ENCODE assay signal across 13 mouse cellular contexts in genomic region chr4:154952461-154953241, GRCm38 (mm10). TPM values are rescaled to one million over a fixed set of nuclear protein-coding genes. Genes with fewer than 3 reads are reported as not detected.
DNase-seq lines count a peak whose midpoint lies in the region; ATAC-seq lines count a peak whose summit lies in the region.
"Had no signal": no experiment of that assay in that cellular context is flagged by ENCODE, and none has a peak within 500 bp of the region (broad histone marks: within the 10 kb centered on the region; RNA-seq: fewer than 3 reads in every experiment).

No protein-coding gene starts in this region.

- ATAC-seq in embryonic facial prominence, embryonic 13.5 days (ENCODE audit: insufficient number of reproducible peaks, insufficient read depth, low FRiP score, low TSS enrichment, low read depth), result no peak
- peak; percentile 49; the same call in 1 of the 2 replicates for ATAC-seq in hindbrain, embryonic 16.5 days
- peak; percentile 71 for ATAC-seq in neural tube, embryonic 11.5 days (ENCODE audit: insufficient read depth, low FRiP score, low TSS enrichment)

- peaks cover 26% of the 10 kb centered on the region for H3K4me1 ChIP-seq in embryonic facial prominence, embryonic 13.5 days
- peaks cover 9% of the 10 kb centered on the region for H3K4me1 ChIP-seq in hindbrain, embryonic 16.5 days (ENCODE audit: control insufficient read depth, insufficient read depth, low read depth, low read length)
- H3K4me1 ChIP-seq in neural tube, embryonic 11.5 days (ENCODE audit: control insufficient read depth, insufficient read depth, low read length), result peaks cover 38% of the 10 kb centered on the region

- no peak overlapping the region for H3K4me3 ChIP-seq in embryonic facial prominence, embryonic 13.5 days
- no peak overlapping the region; the same call in 1 of the 2 replicates for H3K4me3 ChIP-seq in hindbrain, embryonic 16.5 days (ENCODE audit: low read length)
- H3K4me3 ChIP-seq in neural tube, embryonic 11.5 days (ENCODE audit: low read depth, low read length), result no peak overlapping the region
- H3K4me3 ChIP-seq: erythroblast, embryonic 14.5 days; heart, adult 2 months had no signal

- peak overlapping the region; percentile 26; the same call in 1 of the 2 replicates for H3K4me2 ChIP-seq in embryonic facial prominence, embryonic 13.5 days
- peak overlapping the region; percentile 28 for H3K4me2 ChIP-seq in hindbrain, embryonic 16.5 days (ENCODE audit: low read length)
- peak overlapping the region; percentile 25; the same call in 1 of the 2 replicates for H3K4me2 ChIP-seq in neural tube, embryonic 11.5 days (ENCODE audit: low read depth)

- H3K27me3 ChIP-seq in embryonic facial prominence, embryonic 13.5 days, result peaks cover 91% of the 10 kb centered on the region
- H3K27me3 ChIP-seq in hindbrain, embryonic 16.5 days (replicated peaks; ENCODE audit: control insufficient read depth, insufficient read depth, low read length), result peaks cover 5% of the 10 kb centered on the region; the same call in 1 of the 2 replicates
- peaks cover 3% of the 10 kb centered on the region; the same call in 1 of the 2 replicates for H3K27me3 ChIP-seq in neural tube, embryonic 11.5 days (ENCODE audit: control insufficient read depth, insufficient read depth, low read length)

- no peaks in the 10 kb centered on the region for H3K9me3 ChIP-seq in embryonic facial prominence, embryonic 13.5 days
- H3K9me3 ChIP-seq in hindbrain, embryonic 16.5 days (ENCODE audit: control insufficient read depth, low read length), result no peaks in the 10 kb centered on the region
- H3K9me3 ChIP-seq in neural tube, embryonic 11.5 days (ENCODE audit: control insufficient read depth, low read length), result no peaks in the 10 kb centered on the region

- no peak overlapping the region for H3K27ac ChIP-seq in embryonic facial prominence, embryonic 13.5 days
- no peak overlapping the region; the same call in 1 of the 2 replicates for H3K27ac ChIP-seq in hindbrain, embryonic 16.5 days (ENCODE audit: low read depth, low read length)
- H3K27ac ChIP-seq in neural tube, embryonic 11.5 days (ENCODE audit: low read depth, low read length), result peak overlapping the region; percentile 23; the same call in 1 of the 2 replicates
- H3K27ac ChIP-seq: heart, adult 2 months; macrophage had no signal

- 2% methylated on average over 26 of the region's 26 CpGs for WGBS in embryonic facial prominence, embryonic 13.5 days
- WGBS in hindbrain, embryonic 16.5 days, result under 1% methylated on average over 26 of the region's 26 CpGs
- under 1% methylated on average over 26 of the region's 26 CpGs for WGBS in neural tube, embryonic 11.5 days

- no peaks in the 10 kb centered on the region for H3K36me3 ChIP-seq in embryonic facial prominence, embryonic 13.5 days
- no peaks in the 10 kb centered on the region for H3K36me3 ChIP-seq in hindbrain, embryonic 16.5 days (ENCODE audit: control insufficient read depth, insufficient read depth, low read length)
- H3K36me3 ChIP-seq in neural tube, embryonic 11.5 days (ENCODE audit: control insufficient read depth, insufficient read depth, low read length), result no peaks in the 10 kb centered on the region

- peak; percentile 65 to 73 for DNase-seq in cerebellum, postnatal 10 days
- no peak for DNase-seq in cerebellum, adult 18-20 months
- peak; percentile 82 for DNase-seq in neural tube, embryonic 11.5 days (ENCODE audit: low spot score)
- DNase-seq in urinary bladder, postnatal 14 days (ENCODE audit: low spot score), result no peak
- DNase-seq in adrenal gland, postnatal 10 days, result no peak
- no peak for DNase-seq in ovary, postnatal 10 days (ENCODE audit: low spot score)
- DNase-seq: kidney, adult 9 months had no signal

- H3K9ac ChIP-seq in embryonic facial prominence, embryonic 13.5 days, result 0 out of 2 replicates have a peak overlapping the region, but pooled peaks have one; percentile 7
- no peak overlapping the region for H3K9ac ChIP-seq in hindbrain, embryonic 16.5 days (ENCODE audit: low read depth, low read length)
- no peak overlapping the region for H3K9ac ChIP-seq in neural tube, embryonic 11.5 days (ENCODE audit: low read length)

RNA-seq across cellular contexts. Expression of gene Hes5, which starts 8.1 kb away (rescaled TPM):
- 4.2 and 6.0 TPM in 2 replicates for polyA plus RNA-seq in embryonic facial prominence, embryonic 13.5 days (2015; fragmentation: Nextera tagmentation; extraction: Ambion mirVana)
- polyA plus RNA-seq in hindbrain, embryonic 16.5 days (2015; fragmentation: Nextera tagmentation; extraction: Ambion mirVana), result 146 and 167 TPM in 2 replicates
- polyA plus RNA-seq in neural tube, embryonic 11.5 days (2014; fragmentation: Nextera tagmentation; extraction: Ambion mirVana), result 191 and 218 TPM in 2 replicates
- under 1 TPM in 1 of 2 experiments, not detected in 1; 0.76 TPM for total RNA-seq in adrenal gland, postnatal 10 days (2021)
- total RNA-seq: heart, adult 2 months had no signal
- polyA plus RNA-seq: C2C12; erythroblast, embryonic 14.5 days; macrophage had no signal

RNA-seq across cellular contexts. Expression of gene Pank4, which starts 11.3 kb away (rescaled TPM):
- polyA plus RNA-seq in embryonic facial prominence, embryonic 13.5 days (2015; fragmentation: Nextera tagmentation; extraction: Ambion mirVana), result 48.3 and 54.1 TPM in 2 replicates
- polyA plus RNA-seq in hindbrain, embryonic 16.5 days (2015; fragmentation: Nextera tagmentation; extraction: Ambion mirVana), result 37.8 and 39.5 TPM in 2 replicates
- 36.1 and 38.2 TPM in 2 replicates for polyA plus RNA-seq in neural tube, embryonic 11.5 days (2014; fragmentation: Nextera tagmentation; extraction: Ambion mirVana)
- total RNA-seq in adrenal gland, postnatal 10 days (2021), result 10 to 100 TPM; 23.1 to 35.2 TPM

RNA-seq across cellular contexts. Expression of gene Tnfrsf14, which starts 24.3 kb away (rescaled TPM):
- polyA plus RNA-seq in embryonic facial prominence, embryonic 13.5 days (2015; fragmentation: Nextera tagmentation; extraction: Ambion mirVana), result 1.6 and 1.8 TPM in 2 replicates
- polyA plus RNA-seq in hindbrain, embryonic 16.5 days (2015; fragmentation: Nextera tagmentation; extraction: Ambion mirVana), result 0.23 and 0.27 TPM in 2 replicates
- 0.78 and 1.1 TPM in 2 replicates for polyA plus RNA-seq in neural tube, embryonic 11.5 days (2014; fragmentation: Nextera tagmentation; extraction: Ambion mirVana)
- 10 to 100 TPM in 1 of 2 experiments, 1 to 10 TPM in 1; 8.1 to 12.7 TPM for total RNA-seq in adrenal gland, postnatal 10 days (2021)

RNA-seq across cellular contexts. Expression of gene Fam213b, which starts 53.7 kb away (rescaled TPM):
- polyA plus RNA-seq in embryonic facial prominence, embryonic 13.5 days (2015; fragmentation: Nextera tagmentation; extraction: Ambion mirVana), result 48.6 and 53.6 TPM in 2 replicates
- 67.8 and 80.1 TPM in 2 replicates for polyA plus RNA-seq in hindbrain, embryonic 16.5 days (2015; fragmentation: Nextera tagmentation; extraction: Ambion mirVana)
- polyA plus RNA-seq in neural tube, embryonic 11.5 days (2014; fragmentation: Nextera tagmentation; extraction: Ambion mirVana), result 40.2 and 42.1 TPM in 2 replicates
- total RNA-seq in adrenal gland, postnatal 10 days (2021), result 10 to 100 TPM; 37.8 to 44.3 TPM

Comparison
In these comparisons a context has a peak if more than half of its experiments do, and no peak if none do; other contexts are left out.
1. DNase-seq: peak in cerebellum, postnatal 10 days (2 of 2) and neural tube, embryonic 11.5 days (single experiment); none in cerebellum, adult 18-20 months (0 of 2), urinary bladder, postnatal 14 days (single experiment), adrenal gland, postnatal 10 days (single experiment) and ovary, postnatal 10 days (single experiment).
2. RNA of gene Hes5, which starts 8.1 kb away (polyA plus RNA-seq): 191 to 218 TPM in neural tube, embryonic 11.5 days and 146 to 167 TPM in hindbrain, embryonic 16.5 days; 4.2 to 6.0 TPM in embryonic facial prominence, embryonic 13.5 days; every median in the first group is over 10 times any median in the second.
3. Peak in every context shown above with its lines, with median percentiles within 50 percentile points of each other: H3K4me2 ChIP-seq.